28 mouse cellular contexts compared by ENCODE assay signal in genomic region chr7:145323607-145324006, GRCm38 (mm10). TPM values are rescaled to one million over a fixed set of nuclear protein-coding genes. Genes with fewer than 3 reads are reported as not detected.
DNase-seq lines count a peak whose midpoint lies in the region; ATAC-seq and TF ChIP-seq lines count a peak whose summit lies in the region.
"Had no signal": no experiment of that assay in that cellular context is flagged by ENCODE, and none has a peak within 500 bp of the region (broad histone marks: within the 10 kb centered on the region; RNA-seq: fewer than 3 reads in every experiment).

No protein-coding gene starts in this region.

- no peak overlapping the region for H3K4me2 ChIP-seq in embryonic facial prominence, embryonic 12.5 days (replicated peaks)

- TF ChIP-seq CTCF in ES-Bruce4 (IDR thresholded peaks at IDR 0.05; ENCODE audit: low read depth, low read length) = no peak

- 0 out of 2 replicates have a peak overlapping the region, but pooled peaks have one; percentile 24 for H3K9ac ChIP-seq in embryonic facial prominence, embryonic 12.5 days
- H3K9ac ChIP-seq in ES-Bruce4 (ENCODE audit: low read depth, poor library complexity, severe bottlenecking) = no peak overlapping the region

- TF ChIP-seq POLR2A in ES-Bruce4 (IDR thresholded peaks at IDR 0.05; ENCODE audit: insufficient read depth, low read length) = no peak

- H3K4me1 ChIP-seq in embryonic facial prominence, embryonic 12.5 days = no peaks in the 10 kb centered on the region
- H3K4me1 ChIP-seq in embryonic facial prominence, embryonic 10.5 days = peaks cover 4% of the 10 kb centered on the region; the same call in 1 of the 2 replicates
- peaks cover 5% of the 10 kb centered on the region for H3K4me1 ChIP-seq in ES-Bruce4 (ENCODE audit: control insufficient read depth, insufficient read depth, low read length)

- TF ChIP-seq EP300 in ES-Bruce4 (IDR thresholded peaks at IDR 0.05; ENCODE audit: insufficient read depth, low read depth, low read length) = peak; percentile 77

- peak; percentile 34 for DNase-seq in cerebellum, adult 11-12 months
- DNase-seq in cerebellum, adult 9-11 months = no peak
- no peak for DNase-seq in embryonic facial prominence, embryonic 10.5 days (ENCODE audit: low spot score)
- DNase-seq in heart, adult 11 months = peak; percentile 79
- no peak for DNase-seq in heart, postnatal 36 days
- DNase-seq in kidney, postnatal 4 days = no peak
- DNase-seq: adrenal gland, adult 2 months; adrenal gland, adult 8-10 months; adrenal gland, postnatal 10 days; adrenal gland, postnatal 14 days; adrenal gland, postnatal 25 days; adrenal gland, postnatal 36 days; B cell, adult 2 months; cerebellum, adult 11 months; cerebellum, adult 18-20 months; cerebellum, adult 2 months had no signal

- H3K36me3 ChIP-seq in embryonic facial prominence, embryonic 12.5 days = no peaks in the 10 kb centered on the region
- H3K36me3 ChIP-seq in embryonic facial prominence, embryonic 10.5 days (replicated peaks) = no peaks in the 10 kb centered on the region
- H3K36me3 ChIP-seq in ES-Bruce4 (ENCODE audit: control insufficient read depth, insufficient read depth, low read length, poor library complexity, severe bottlenecking) = no peaks in the 10 kb centered on the region
- H3K36me3 ChIP-seq: G1E had no signal

- ATAC-seq in embryonic facial prominence, embryonic 12.5 days (ENCODE audit: insufficient number of reproducible peaks, insufficient read depth, low FRiP score, low TSS enrichment) = no peak
- ATAC-seq: activated CD4-positive, CD25-positive, alpha-beta regulatory T cell, adult 4 months; CD4-positive, CD25-positive, alpha-beta regulatory T cell, adult 4 months; Patski had no signal

- H3K27me3 ChIP-seq in embryonic facial prominence, embryonic 12.5 days = no peaks in the 10 kb centered on the region
- no peaks in the 10 kb centered on the region for H3K27me3 ChIP-seq in embryonic facial prominence, embryonic 10.5 days (replicated peaks; ENCODE audit: low read depth, poor library complexity, severe bottlenecking)
- no peaks in the 10 kb centered on the region for H3K27me3 ChIP-seq in ES-Bruce4 (ENCODE audit: control insufficient read depth, insufficient read depth, low read length, poor library complexity, severe bottlenecking)
- H3K27me3 ChIP-seq: Patski had no signal

- intact Hi-C loops in heart, postnatal 36 days (cut with DNase I) = no loop called here

- no peak overlapping the region for H3K4me3 ChIP-seq in embryonic facial prominence, embryonic 12.5 days
- H3K4me3 ChIP-seq in embryonic facial prominence, embryonic 10.5 days = no peak overlapping the region
- H3K4me3 ChIP-seq in ES-Bruce4 (ENCODE audit: low read depth, low read length) = no peak overlapping the region

- WGBS in embryonic facial prominence, embryonic 12.5 days = 23% methylated on average over 4 of the region's 4 CpGs
- 31% methylated on average over 4 of the region's 4 CpGs for WGBS in embryonic facial prominence, embryonic 10.5 days

- no peaks in the 10 kb centered on the region for H3K9me3 ChIP-seq in embryonic facial prominence, embryonic 12.5 days
- H3K9me3 ChIP-seq in embryonic facial prominence, embryonic 10.5 days = no peaks in the 10 kb centered on the region
- H3K9me3 ChIP-seq in ES-Bruce4 (replicated peaks; ENCODE audit: control insufficient read depth, insufficient read depth, low read length, poor library complexity, severe bottlenecking) = no peaks in the 10 kb centered on the region
- H3K9me3 ChIP-seq: G1E had no signal

- no peak overlapping the region for H3K27ac ChIP-seq in embryonic facial prominence, embryonic 12.5 days
- no peak overlapping the region for H3K27ac ChIP-seq in embryonic facial prominence, embryonic 10.5 days (replicated peaks)
- H3K27ac ChIP-seq in ES-Bruce4 (ENCODE audit: insufficient read depth, low read length) = peak overlapping the region; percentile 55; the same call in 1 of the 2 replicates

RNA-seq across cellular contexts. Expression of gene Mrgprd, which starts 9.0 kb away (rescaled TPM):
- not detected in 2 replicates for polyA plus RNA-seq in embryonic facial prominence, embryonic 12.5 days (2016; fragmentation: Nextera tagmentation; extraction: Ambion mirVana)
- polyA plus RNA-seq in embryonic facial prominence, embryonic 10.5 days (2016; fragmentation: Nextera tagmentation; extraction: Ambion mirVana) = not detected in 2 replicates
- total RNA-seq in heart, postnatal 36 days (2021) = not detected
- polyA plus RNA-seq in ES-Bruce4 (2011; ENCODE audit: insufficient read depth, insufficient read length, low read depth, missing spikeins) = not detected in 2 replicates
- total RNA-seq: adrenal gland, adult 18-20 months; adrenal gland, adult 2 months; adrenal gland, adult 8-10 months; adrenal gland, postnatal 10 days; adrenal gland, postnatal 14 days; adrenal gland, postnatal 25 days; adrenal gland, postnatal 36 days; adrenal gland, postnatal 4 days; CH12.LX; MEL had no signal
- polyA plus RNA-seq: activated CD4-positive, CD25-positive, alpha-beta regulatory T cell, adult 4 months; adrenal gland, adult 2 months; brain, embryonic 14.5 days; C2C12; cerebellum, adult 2 months; G1E; Patski had no signal

RNA-seq across cellular contexts. Expression of gene Mrgprf, which starts 23.0 kb away (rescaled TPM):
- 0.34 and 0.35 TPM in 2 replicates for polyA plus RNA-seq in embryonic facial prominence, embryonic 12.5 days (2016; fragmentation: Nextera tagmentation; extraction: Ambion mirVana)
- polyA plus RNA-seq in embryonic facial prominence, embryonic 10.5 days (2016; fragmentation: Nextera tagmentation; extraction: Ambion mirVana) = 0.10 TPM in 1 of 2 replicates, not detected in the other
- total RNA-seq in heart, postnatal 36 days (2021) = 1 to 10 TPM; 3.9 to 4.0 TPM
- not detected in 2 replicates for polyA plus RNA-seq in ES-Bruce4 (2011; ENCODE audit: insufficient read depth, insufficient read length, low read depth, missing spikeins)
- total RNA-seq: CH12.LX, MEL had no signal
- polyA plus RNA-seq: activated CD4-positive, CD25-positive, alpha-beta regulatory T cell, adult 4 months; CD4-positive, CD25-positive, alpha-beta regulatory T cell, adult 4 months; G1E had no signal

RNA-seq across cellular contexts. Expression of gene Tpcn2, which starts 39.8 kb away (rescaled TPM):
- polyA plus RNA-seq in embryonic facial prominence, embryonic 12.5 days (2016; fragmentation: Nextera tagmentation; extraction: Ambion mirVana) = 9.3 and 11.5 TPM in 2 replicates
- 6.5 TPM in 2 replicates for polyA plus RNA-seq in embryonic facial prominence, embryonic 10.5 days (2016; fragmentation: Nextera tagmentation; extraction: Ambion mirVana)
- total RNA-seq in heart, postnatal 36 days (2021) = 1 to 10 TPM; 3.2 to 3.6 TPM
- 11.0 and 11.9 TPM in 2 replicates for polyA plus RNA-seq in ES-Bruce4 (2011; ENCODE audit: insufficient read depth, insufficient read length, low read depth, missing spikeins)

Comparison
In these comparisons a context has a peak if more than half of its experiments do, and no peak if none do; other contexts are left out.
1. DNase-seq: peak in cerebellum, adult 11-12 months (single experiment) and heart, adult 11 months (single experiment); none in cerebellum, adult 9-11 months (single experiment), embryonic facial prominence, embryonic 10.5 days (single experiment), heart, postnatal 36 days (0 of 2) and kidney, postnatal 4 days (0 of 2).